Mouse (Mus musculus): ENCODE measurements around the gene Hmg20a. TPM values are rescaled to one million over a fixed set of nuclear protein-coding genes. Genes with fewer than 3 reads are reported as not detected.

The Hmg20a gene
- polyA plus RNA-seq, 1 experiment from 2014 or later = 61.3 TPM

DNA sequence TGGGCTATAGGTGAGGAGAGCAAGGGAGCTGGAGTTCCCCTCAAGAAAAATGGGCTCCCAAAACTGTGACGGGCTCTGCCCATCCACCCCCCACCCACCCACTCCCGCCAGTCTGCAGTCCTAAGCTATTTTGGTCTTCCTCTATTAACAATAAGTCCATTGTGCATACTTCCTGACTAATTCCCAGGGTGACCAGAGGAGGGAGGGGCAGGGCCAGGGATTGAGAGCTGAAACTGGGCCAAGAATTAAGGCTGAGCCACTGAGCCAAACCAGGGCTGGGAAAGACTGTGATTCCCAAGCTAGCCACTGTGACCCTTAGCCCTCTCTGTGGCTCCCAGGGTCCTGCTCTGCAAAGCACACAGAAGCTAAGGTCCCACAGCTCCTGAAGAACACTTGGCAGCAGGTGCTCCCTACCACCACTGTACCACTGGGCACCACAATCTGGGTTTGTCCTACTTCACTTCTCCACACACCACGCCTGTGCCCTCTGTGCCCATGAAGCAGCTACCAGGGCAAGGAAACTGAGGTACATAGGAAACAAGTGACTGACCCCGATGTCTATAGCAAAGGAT lies 98.4 kb downstream of the Hmg20a start:
- Histone ChIP-seq H3K36me3 (replicated peaks) (no peaks in the 10 kb centered on the region), H3K9me3 (no peaks in the 10 kb centered on the region), H3K27ac (replicated peaks) (no peak overlapping the region), H3K4me1 (peaks cover 19% of the 10 kb centered on the region), H3K4me3 (no peak overlapping the region), H3K27me3 (replicated peaks; ENCODE audit: low read depth, poor library complexity, severe bottlenecking) (no peaks in the 10 kb centered on the region)
- DNase-seq (ENCODE audit: low spot score) = no peak
- WGBS = 55% methylated on average over 4 of the region's 4 CpGs

DNA sequence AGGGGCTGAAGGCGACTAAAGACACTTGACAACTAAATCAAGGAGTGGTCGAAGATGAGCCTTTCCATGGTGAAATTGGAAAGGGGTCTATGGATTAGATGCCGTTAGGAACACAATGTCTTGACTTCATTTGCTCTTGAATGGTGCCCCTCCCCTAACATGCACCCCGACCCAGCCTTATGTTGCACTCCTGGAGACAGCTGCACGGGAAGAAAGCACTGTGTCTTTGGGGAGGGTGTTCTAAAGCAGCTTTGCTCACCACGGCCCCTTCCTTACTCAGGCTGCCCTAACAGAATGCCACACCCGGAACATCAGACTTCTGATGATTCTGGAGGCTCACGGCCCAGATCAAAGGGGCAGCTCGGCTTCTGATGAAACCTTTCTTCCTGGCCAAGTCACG lies 103.9 kb downstream of the Hmg20a start:
- Histone ChIP-seq H3K4me1 (peaks cover 3% of the 10 kb centered on the region; the same call in 1 of the 2 replicates), H3K27ac (replicated peaks) (no peak overlapping the region), H3K4me3 (no peak overlapping the region), H3K9me3 (no peaks in the 10 kb centered on the region), H3K36me3 (replicated peaks) (no peaks in the 10 kb centered on the region), H3K27me3 (replicated peaks; ENCODE audit: low read depth, poor library complexity, severe bottlenecking) (no peaks in the 10 kb centered on the region)
- DNase-seq (ENCODE audit: low spot score) = no peak
- 72% methylated on average over 10 of the region's 10 CpGs for WGBS

DNA sequence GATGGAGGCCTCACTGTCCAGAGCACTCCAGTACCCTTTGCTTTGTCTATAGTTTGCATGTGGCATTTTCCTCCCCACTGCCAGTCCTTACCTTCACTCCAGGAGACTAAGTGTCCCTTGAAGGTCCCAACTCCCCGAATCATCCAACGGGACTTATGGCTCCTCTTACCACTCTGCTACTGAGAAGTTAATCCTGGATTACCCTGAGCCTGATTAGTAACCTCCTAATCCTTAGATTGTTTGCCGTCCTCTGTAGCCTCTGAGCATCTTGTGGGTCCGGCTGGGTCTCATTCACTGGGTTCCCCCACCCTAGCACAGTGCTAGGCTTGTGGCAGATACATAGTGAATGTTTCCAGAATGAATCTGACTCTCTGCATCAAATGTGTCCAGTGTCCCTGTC lies 109.5 kb downstream of the Hmg20a start:
- H3K9me3 ChIP-seq = no peaks in the 10 kb centered on the region
- whole genome bisulfite sequencing = 56% methylated on average over 4 of the region's 4 CpGs

DNA sequence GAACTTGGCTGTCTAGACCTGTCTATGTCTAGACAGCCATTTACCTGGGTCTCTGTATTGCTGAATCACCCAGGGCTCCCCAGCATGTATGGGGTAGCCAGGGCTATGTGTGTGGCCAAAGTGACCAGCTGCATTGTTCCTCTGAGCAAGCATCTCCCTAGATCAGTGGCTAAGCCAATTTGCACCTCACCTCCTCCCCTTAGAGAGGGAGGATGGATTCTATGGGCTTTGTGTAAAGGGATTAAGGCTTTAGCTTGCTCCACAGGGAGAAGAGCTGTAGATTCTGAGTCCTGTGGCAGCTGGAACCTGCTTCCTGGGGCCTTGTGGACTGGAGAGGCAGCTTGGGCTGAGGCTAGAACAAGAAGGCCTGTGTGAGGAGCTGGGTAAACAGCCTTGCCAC lies 113.6 kb downstream of the Hmg20a start:
- no peak for DNase-seq (ENCODE audit: low spot score)
- Histone ChIP-seq H3K27me3 (replicated peaks; ENCODE audit: low read depth, poor library complexity, severe bottlenecking) (peaks cover 15% of the 10 kb centered on the region), H3K4me3 (no peak overlapping the region), H3K36me3 (replicated peaks) (no peaks in the 10 kb centered on the region), H3K9me3 (no peaks in the 10 kb centered on the region), H3K27ac (replicated peaks) (no peak overlapping the region), H3K4me1 (peaks cover 7% of the 10 kb centered on the region)

More for the DNA sequence above, 109.5 kb downstream of the Hmg20a start:
- Histone ChIP-seq H3K27ac (replicated peaks) (no peak overlapping the region), H3K4me3 (no peak overlapping the region), H3K4me1 (no peaks in the 10 kb centered on the region), H3K27me3 (replicated peaks; ENCODE audit: low read depth, poor library complexity, severe bottlenecking) (no peaks in the 10 kb centered on the region; the same call in none of the 2 replicates), H3K36me3 (replicated peaks) (no peaks in the 10 kb centered on the region)
- no peak for DNase-seq (ENCODE audit: low spot score)

DNA sequence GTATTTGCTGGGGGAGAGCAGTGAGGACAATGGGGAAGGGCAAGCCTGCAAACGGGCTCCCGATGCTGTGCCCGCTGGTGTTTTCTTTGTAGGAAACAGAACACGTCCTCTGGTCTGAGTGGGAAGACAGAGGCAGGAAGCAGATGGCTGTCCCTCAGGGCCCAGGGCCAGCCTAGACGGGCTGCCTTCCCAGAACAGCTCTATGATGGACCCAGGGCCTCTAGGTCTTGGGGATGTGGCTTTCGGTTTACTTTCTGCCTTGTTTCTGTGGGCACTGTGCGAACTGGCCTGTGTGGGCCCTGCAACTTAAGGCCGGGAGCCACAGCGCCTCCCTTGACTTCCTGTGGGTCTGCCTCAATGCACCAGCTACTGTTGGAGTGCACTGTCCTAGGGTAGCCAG lies 115.5 kb downstream of the Hmg20a start:
- Histone ChIP-seq H3K27ac (replicated peaks) (peak overlapping the region; percentile 15), H3K27me3 (replicated peaks; ENCODE audit: low read depth, poor library complexity, severe bottlenecking) (peaks cover 20% of the 10 kb centered on the region)
- 73% methylated on average over 9 of the region's 9 CpGs for WGBS

DNA sequence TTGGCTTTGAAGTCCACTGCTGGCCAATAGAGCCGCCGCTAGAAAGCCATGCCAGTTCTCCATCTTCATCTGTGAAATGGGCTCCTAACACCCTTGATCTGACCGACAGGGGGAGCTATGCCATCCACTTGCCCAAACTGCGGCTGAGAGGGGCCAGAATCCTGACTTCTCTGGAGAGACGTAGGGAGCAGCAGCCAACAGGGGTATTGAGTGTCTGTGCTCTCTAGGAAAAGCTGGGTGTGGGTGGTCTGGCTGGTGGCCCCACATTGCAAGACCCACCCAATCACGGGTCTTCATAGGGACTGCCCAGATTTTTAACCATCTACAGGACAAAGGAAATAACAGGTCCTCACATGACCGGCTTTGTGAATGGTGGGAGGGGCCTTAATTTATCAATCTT lies 116.3 kb downstream of the Hmg20a start:
- H3K4me1 ChIP-seq = peaks cover 7% of the 10 kb centered on the region
- H3K9me3 ChIP-seq = no peaks in the 10 kb centered on the region
- no peak overlapping the region for H3K27ac ChIP-seq (replicated peaks)
- DNase-seq (ENCODE audit: low spot score) = no peak
- H3K4me3 ChIP-seq = no peak overlapping the region
- no peaks in the 10 kb centered on the region for H3K36me3 ChIP-seq (replicated peaks)
- WGBS = 59% methylated on average over 7 of the region's 7 CpGs
- peaks cover 23% of the 10 kb centered on the region for H3K27me3 ChIP-seq (replicated peaks; ENCODE audit: low read depth, poor library complexity, severe bottlenecking)

More for the DNA sequence above, 115.5 kb downstream of the Hmg20a start:
- Histone ChIP-seq H3K36me3 (replicated peaks) (no peaks in the 10 kb centered on the region), H3K4me1 (peaks cover 7% of the 10 kb centered on the region), H3K9me3 (no peaks in the 10 kb centered on the region), H3K4me3 (no peak overlapping the region)
- no peak for DNase-seq (ENCODE audit: low spot score)

DNA sequence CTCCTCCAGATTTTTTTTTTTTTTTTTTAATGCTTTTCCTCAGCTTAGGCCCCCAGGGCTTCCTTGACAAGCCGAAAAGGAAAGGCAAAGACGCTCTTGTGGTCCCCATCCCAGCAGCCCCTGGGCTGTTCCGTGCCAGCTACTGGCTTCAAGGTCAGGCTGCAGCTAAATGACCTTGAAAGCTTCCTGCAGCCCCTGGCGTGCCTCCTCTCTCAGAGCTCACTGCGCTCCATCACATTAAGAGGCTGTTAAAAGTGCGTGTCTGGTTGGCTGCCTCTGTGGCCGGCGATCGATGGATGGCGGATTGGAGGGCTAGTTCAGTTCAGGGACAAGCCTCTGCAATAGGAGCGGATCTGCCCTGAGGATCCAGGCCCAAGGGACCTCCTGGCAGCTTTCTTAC lies 117.0 kb downstream of the Hmg20a start:
- Histone ChIP-seq H3K36me3 (replicated peaks) (no peaks in the 10 kb centered on the region), H3K9me3 (no peaks in the 10 kb centered on the region), H3K4me1 (peaks cover 7% of the 10 kb centered on the region), H3K27ac (replicated peaks) (peak overlapping the region; percentile 30; the same call in 1 of the 2 replicates), H3K27me3 (replicated peaks; ENCODE audit: low read depth, poor library complexity, severe bottlenecking) (peaks cover 24% of the 10 kb centered on the region), H3K4me3 (no peak overlapping the region)
- no peak for DNase-seq (ENCODE audit: low spot score)
- 44% methylated on average over 11 of the region's 11 CpGs for WGBS

DNA sequence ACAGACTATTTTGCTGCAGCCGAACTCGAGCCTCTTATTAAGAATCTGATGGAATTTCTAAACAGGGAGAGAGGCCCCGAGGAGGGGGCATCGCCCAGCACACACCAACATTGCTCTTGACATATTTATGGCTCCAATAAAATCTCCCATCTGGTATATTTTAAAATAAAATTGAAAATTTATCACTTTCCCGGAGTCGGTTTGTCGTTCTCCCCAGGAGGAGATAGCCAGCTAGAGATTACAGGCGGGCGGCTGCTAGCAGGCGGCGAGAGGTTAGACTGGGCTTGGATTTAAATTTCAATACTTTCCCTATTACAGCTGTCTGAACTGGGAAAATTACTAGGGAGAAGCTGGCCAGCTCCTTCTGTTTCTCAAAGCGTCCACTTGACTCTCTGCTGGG lies 121.6 kb downstream of the Hmg20a start:
- H3K4me3 ChIP-seq = no peak overlapping the region
- H3K27me3 ChIP-seq (replicated peaks; ENCODE audit: low read depth, poor library complexity, severe bottlenecking) = peaks cover 12% of the 10 kb centered on the region
- no peaks in the 10 kb centered on the region for H3K36me3 ChIP-seq (replicated peaks)
- H3K9me3 ChIP-seq = no peaks in the 10 kb centered on the region
- DNase-seq (ENCODE audit: low spot score) = no peak
- WGBS = 80% methylated on average over 12 of the region's 12 CpGs
- H3K4me1 ChIP-seq = peaks cover 9% of the 10 kb centered on the region
- no peak overlapping the region for H3K27ac ChIP-seq (replicated peaks)

DNA sequence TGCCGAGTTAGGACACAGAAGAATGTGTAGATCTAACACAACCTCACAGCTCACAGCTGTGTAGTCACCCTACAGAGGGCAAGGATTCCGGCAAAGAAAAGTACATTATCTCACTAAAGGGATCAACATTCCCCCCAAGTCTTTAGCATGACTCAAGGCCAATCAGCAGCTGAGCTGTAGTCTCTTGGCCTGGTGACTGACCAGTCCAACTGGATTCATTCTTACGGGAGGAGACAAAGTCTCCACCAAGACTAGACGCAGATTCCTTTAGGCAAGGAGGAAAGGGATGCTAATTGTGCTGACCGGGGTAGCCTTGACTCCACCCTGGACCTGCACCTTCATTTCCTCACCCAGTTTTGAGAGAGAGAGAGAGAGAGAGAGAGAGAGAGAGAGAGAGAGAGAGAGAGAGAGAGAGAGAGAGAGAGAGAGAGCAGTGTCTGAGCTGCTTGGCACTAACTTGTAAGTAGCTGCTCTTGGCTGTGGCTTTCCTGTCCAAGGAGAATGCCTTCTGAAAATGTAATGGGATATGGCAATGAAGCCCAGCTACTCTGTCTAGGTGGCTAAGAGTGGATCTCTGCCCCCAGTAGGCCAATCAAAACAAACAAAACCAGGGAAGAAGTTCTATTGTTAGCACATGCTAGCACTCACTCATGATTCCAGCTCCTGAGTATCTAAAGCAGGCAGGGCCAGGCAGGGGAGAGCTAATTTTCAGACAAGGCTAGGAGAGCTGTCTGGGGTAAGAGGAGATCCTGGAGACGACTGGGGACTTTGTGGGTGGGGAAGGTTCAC lies 126.5 kb downstream of the Hmg20a start:
- H3K9me3 ChIP-seq = no peaks in the 10 kb centered on the region
- no peak for DNase-seq (ENCODE audit: low spot score)
- H3K27ac ChIP-seq (replicated peaks) = no peak overlapping the region; the same call in 1 of the 2 replicates
- H3K36me3 ChIP-seq (replicated peaks) = no peaks in the 10 kb centered on the region
- 0 out of 2 replicates have a peak, but pooled peaks cover 9% of the 10 kb centered on the region for H3K27me3 ChIP-seq (replicated peaks; ENCODE audit: low read depth, poor library complexity, severe bottlenecking)
- 67% methylated on average over 6 of the region's 6 CpGs for WGBS
- no peak overlapping the region for H3K4me3 ChIP-seq
- peaks cover 23% of the 10 kb centered on the region for H3K4me1 ChIP-seq

Other genes starting within 250 kb of the Hmg20a start
- gene Peak1, start 542 bp upstream of the Hmg20a start, polyA plus RNA-seq (2016; fragmentation: Nextera tagmentation; extraction: Ambion mirVana) = 7.3 and 7.5 TPM in 2 replicates

All from embryonic facial prominence, embryonic 10.5 days (tissue).